Mouse (Mus musculus): Measurements from ENCODE around the gene Sectm1b. TPM values are rescaled to one million over a fixed set of nuclear protein-coding genes. Genes with fewer than 3 reads are reported as not detected.
"Not testable (repeated sequence)": the region's sequence is repeated elsewhere in the genome, so short reads cannot be mapped to it uniquely, and the experiment has no call there.

The Sectm1b gene
- total RNA-seq, 1 experiment from 2014 or later = not detected

DNA sequence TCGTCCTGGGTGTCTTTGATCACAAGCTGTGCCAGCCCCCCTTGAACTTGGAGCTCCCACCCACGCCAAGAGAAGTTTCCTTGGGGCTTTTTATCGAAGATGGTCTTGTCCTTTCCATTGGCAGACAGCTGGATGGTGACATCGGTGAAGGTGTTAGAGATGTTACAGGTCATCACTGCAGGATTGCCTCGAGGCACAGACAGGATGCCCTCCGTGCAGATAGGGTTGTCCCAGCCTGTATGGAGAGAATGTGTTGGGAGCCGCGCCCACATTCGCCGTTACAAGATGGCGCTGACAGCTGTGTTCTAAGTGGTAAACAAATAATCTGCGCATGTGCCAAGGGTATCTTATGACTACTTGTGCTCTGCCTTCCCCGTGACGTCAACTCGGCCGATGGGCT lies 6.3 kb upstream of the Sectm1b start:
- not testable (repeated sequence) for DNase-seq

DNA sequence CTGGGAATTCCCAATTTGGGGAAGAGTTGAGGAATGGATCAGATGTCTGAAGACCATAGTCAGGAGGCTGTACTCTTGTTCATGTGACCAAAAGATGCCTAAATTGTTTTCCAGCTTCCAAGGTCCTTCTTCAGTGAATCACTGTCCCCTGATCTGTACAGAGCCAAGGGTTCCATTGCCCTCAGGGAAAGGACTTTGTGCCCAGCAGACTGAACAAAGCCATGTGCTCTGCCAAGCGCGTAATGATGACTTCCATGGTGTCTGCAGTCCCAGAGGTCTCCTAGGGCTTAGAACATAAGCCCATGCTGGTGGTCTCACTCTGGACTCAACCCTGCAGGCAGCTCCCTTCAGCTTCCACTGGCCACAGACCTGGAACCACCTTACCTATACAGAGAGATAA lies 4.5 kb upstream of the Sectm1b start:
- DNase-seq = no peak

DNA sequence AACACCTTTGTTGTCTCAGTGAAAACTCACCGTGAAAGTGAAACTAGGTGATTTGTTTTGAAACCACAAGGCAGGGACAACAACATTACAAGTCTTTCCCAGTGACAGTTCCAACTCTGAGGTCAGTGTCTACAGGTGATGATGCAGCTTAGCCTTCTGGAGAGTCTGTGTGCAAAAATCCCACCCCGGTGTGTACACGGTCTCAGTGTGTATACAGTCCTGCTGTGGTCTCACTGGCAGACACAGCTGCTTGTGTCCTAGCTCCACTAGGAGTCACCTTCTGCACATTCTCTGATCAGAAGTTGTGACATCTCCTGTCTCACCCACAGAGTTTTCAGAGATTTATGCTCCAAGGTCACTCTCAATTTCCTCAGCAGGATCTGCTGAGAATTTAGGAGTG lies 828 bp upstream of the Sectm1b start:
- peak; percentile 44 for DNase-seq

DNA sequence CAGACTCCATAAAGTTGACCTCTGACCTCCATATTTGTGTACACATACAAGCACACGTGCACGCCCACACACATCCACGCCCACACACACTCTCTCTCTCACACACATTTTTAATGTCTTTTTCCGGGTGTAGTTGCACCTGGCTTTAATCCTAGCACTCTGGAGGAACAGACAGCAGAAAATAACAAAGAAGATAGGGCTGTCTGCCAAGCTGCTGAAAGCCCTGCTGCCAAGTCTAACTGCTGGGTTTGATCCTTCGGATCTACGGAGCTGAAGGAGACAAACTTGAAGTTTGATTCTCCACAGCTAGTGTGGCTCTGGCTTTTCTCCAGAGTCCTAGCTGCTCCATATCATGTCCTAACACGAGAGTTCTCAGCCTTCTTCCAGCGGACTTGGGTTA lies 1.8 kb downstream of the Sectm1b start:
- no peak for DNase-seq

DNA sequence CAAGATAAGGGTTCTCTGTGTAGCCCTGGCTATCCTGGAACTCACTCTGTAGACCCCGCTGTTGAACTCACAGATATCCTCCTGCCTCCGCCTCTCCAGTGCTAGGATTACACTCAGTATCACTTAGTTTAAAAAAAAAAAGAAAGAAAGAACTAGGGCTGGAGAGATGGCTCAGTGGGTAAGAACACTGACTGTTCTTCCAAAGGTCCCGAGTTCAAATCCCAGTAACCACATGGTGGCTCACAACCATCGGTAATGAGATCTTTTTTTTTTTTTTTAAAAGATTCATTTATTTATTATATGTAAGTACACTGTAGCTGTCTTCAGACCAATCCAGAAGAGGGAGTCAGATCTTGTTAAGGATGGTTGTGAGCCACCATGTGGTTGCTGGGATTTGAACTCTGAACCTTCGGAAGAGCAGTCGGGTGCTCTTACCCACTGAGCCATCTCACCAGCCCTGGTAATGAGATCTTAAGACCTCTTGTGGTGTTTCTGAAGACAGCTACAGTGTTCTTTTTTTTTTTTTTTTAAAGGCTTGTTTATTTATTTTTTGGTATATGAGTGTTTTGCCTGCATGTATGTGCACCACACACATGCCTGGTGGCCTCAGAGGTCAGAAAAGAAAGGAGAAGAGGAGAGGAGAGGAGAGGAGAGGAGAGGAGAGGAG lies 2.8 kb downstream of the Sectm1b start:
- not testable (repeated sequence) for DNase-seq

DNA sequence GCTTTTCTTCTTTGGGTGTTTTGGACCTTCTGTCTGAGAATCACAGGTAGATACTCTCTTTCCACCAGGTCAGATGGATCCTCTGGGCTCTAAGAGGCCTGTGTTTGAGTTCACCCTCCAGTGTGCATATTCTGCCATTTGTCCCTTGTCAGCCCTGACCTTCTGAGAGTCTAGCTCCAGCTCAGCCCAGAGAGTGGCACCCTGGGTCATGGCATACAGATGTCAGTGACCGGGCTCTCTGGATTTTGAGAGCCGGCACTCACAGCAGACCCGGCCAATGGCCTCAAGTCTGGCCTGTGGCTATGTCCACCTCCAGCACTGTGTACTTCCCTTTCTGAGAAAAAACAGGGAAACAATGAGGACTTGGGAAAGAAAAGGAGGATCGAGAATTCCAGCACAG lies 3.9 kb downstream of the Sectm1b start:
- no peak for DNase-seq

DNA sequence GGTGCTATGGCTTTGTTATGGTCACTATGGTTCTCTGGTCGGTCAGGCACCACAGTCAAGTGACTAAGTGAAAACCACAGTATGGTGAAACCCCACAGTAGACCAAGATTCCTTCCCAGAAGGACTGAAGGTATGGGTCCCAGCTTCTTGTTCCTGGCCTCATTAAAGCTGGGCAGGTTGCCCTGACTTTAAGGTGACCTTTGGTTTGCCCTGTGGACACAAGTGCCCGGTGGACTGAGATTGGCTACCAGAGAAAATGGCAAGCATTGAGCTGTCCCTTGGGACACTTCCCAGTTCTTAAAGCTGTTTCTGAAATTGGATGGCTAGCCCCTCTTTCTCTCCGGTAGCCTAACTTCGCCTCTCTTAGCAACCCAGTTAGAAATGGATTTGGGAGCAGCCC lies 4.4 kb downstream of the Sectm1b start:
- no peak for DNase-seq

DNA sequence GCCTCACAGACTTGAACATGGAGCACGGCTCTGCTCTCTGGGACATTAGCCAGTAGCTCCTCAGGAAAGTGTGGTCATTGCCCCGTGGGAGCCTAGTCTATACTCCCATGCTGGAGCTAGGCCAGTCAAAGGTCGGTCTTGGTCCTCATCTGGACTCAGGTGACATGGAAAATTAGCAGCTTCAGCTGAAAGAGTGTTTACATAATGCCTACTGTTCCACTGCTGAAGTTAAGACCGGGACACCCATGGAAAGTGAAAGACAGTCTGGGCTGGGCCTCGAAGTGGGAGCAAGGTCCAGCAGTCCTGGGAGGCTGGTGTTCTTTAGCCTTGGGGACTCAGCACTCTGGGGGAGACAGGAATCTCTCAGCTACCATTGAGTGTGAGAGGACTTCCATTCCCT lies 5.2 kb downstream of the Sectm1b start:
- no peak for DNase-seq

DNA sequence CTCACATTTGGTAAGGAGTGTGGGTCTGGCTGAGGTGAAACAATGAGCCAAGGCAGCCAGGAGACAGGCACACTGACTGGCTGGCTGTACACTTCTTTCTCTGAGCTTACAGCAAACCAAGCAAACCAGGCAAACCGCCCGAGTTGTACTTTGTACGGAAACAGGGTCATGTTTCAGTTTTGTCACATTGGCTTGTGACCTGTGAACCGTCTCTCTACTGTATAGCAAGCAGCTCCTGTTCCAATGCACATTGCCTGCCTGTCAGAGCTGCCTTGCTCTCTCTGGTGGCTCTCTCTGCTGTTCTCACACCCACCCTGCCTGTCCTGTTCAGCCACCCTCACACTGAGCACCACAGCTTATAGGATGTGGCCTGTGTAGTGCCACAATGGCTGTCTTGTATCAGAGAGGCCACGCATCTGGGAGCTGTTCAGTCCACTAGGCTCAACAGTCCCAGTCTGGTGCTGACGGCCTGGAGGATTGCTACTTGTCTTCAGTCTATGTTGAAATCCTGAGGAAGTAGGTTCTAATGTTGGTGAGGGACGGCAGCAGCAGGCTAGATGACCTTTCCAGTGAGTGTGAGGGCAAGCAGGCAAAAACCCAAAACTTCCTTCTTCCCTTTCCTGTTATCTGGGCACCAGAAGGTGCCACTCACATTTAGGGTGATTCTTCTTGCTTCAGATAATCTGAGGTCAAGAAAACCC lies 6.7 kb downstream of the Sectm1b start:
- DNase-seq = no peak

DNA sequence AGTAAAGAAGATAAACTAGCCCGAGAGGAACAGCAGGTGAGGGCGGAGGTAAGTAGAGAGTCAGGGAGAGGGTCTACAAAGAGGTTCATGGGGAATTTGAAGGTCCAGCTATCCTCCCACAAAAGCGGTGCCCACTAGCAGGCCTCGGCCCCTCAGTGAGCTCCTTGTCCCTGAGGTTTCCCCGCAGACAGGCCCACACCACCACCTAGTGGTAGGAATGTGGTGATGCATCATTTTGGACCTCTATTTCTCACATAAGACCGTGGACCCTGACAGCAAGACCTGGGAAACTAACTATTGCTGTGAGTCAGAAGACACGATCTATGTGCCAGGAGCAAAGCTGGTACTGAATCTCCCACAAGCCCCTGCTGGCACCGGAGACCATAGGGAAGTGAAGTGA lies 9.8 kb downstream of the Sectm1b start:
- DNase-seq = peak; percentile 85

DNA sequence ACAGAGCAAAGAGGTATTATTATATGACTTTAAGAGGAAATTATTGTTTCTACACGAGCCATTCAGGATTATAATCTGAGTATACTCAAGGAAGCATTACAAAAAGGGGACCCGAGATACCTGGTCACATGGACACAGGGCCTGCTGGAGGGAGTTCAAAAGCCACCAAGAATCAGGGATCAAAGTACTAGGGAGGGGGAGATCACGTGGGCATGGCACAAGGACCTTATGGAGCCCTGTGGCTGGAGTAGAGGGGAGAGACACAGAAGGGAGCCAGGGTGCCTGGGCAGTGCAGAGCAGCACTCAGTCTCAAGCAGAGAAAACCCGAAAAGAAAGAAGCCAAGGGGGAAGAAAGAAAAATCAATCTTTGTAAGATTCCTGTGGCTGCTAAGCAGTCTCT lies 11.0 kb downstream of the Sectm1b start:
- no peak for DNase-seq

DNA sequence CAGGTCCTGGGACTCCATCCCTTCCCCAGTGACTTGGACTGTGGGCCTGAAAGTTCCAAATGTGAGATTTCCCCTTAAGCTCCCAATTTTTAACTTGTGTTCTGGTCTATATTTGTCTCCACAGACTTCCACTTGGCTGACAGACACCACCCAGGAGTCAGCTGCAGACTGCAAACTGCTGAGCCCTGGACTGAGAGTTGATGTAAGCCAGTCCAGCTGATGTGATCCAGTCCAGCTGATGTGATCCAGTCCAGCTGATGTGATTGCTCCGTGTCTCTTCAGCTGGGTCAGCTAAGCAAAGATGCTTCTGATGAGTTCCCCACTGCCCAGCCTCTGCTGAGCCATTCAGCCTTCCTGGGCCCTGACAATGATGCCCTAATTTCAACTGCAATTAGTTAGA lies 11.6 kb downstream of the Sectm1b start:
- no peak for DNase-seq

DNA sequence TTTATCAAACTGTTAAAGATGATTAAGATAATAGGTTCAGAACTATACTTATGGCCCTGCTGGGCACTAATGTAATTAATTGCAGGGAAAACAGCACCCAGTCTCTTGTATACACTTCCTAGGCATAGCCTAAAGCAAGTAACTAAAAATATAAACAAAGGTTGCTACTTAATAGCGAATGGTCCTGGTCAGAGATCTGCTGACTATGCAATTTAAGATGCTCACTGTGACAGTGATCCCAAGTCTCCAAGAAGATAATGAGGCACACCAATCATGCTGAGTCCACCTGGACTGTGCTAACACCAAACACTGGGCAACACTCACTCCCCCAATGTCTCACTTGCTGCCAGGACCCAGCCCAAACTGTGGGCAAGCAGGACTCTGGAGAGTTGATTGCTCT lies 13.5 kb downstream of the Sectm1b start:
- no peak for DNase-seq

DNA sequence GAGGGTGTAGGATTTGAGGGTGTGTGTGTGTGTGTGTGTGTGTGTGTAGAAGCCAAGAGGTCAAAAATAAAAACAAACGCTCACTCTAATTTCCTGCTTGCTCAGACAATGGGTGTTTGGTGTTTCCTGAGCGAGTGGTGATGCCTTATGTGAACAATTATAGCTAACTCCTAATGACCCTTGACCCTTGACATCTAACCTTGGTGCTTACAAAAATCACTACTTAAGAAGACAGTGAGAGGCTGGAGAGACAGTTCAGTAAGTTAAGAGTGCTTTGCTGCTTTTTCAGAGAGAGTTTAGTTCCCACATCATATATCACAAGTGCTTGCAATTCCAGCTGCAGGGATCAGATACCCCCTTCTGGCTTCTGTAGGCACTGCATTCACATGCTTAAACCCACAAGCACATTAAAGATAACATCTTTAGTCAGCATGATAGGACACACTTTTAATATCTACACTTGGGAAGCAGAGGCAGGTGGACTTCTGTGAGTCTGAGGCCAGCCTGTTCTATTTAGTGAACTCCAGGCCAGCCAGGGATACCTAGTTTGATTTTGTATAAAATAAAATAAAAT lies 15.5 kb downstream of the Sectm1b start:
- DNase-seq = peak; percentile 53

DNA sequence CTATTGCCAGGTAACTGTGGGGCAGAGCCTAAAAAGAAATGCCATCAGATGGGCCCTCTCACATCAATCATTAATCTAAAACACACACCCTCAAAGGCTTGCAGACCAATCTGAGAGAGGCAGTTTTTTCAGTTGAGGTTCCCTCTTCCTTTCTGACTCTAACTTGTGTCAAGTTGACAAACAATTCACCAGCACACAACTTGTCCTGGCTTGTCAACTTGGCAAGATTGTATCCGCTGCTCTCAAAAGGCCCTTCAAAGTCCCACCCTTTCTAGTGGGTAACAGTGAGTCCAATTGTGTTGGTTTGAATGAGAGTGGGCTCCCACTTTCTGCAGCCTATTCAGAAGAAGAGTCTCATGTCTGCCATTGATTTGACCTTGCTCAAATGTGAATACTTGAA lies 18.1 kb downstream of the Sectm1b start:
- no peak for DNase-seq

DNA sequence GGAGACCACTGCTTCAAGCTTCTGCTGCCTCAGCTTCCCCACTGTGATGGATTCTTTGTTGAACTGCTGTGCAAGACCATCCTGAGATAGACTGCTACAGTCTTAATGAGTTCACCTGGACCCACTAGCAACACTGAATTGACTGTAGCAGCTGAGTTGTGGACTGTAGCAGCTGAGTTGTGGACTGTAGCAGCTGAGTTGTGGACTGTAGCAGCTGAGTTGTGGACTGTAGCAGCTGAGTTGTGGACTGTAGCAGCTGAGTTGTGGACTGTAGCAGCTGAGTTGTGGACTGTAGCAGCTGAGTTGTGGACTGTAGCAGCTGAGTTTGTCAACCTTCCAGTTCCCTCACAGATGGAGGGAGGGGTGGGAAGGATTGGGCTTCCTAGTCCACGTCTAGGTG lies 20.3 kb downstream of the Sectm1b start:
- DNase-seq = not testable (repeated sequence)

DNA sequence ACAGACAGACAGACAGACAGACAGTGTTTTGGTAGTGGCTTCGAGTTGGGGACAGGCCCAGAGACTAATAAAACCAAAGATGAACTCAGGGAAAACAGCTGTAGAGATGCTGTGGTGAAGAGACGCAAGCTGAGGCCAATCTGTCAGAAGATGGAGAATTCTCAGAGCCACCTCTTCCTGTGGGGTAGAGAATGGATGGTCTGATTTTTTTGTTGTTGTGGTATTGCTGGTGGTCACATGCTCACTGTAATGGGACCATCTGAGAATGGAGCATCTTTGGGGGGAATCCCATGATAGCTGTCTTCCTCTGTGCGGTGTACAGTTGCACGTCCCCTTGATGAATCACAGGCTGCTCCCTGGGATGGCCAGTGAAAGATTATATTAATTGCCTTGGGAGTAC lies 20.9 kb downstream of the Sectm1b start:
- DNase-seq = no peak

DNA sequence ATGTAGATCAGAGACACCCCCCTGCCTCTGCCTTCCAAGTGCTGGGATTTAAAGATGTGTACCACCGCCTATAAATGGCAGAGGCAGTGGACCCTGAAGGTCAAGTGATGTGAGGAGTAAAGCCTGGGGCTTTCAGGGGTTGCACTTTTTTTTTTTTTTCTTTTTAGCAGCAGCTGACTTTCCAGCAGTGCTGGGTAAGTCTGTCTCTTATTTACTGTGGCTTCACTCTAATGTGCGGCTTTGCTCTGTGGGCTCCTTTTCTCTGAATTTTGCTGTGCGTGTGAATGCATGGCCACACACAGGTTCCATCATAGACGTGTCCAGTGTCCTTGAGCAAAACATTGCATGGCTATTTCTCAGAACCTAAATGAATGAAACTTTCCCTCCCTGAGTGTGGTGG lies 21.7 kb downstream of the Sectm1b start:
- no peak for DNase-seq

DNA sequence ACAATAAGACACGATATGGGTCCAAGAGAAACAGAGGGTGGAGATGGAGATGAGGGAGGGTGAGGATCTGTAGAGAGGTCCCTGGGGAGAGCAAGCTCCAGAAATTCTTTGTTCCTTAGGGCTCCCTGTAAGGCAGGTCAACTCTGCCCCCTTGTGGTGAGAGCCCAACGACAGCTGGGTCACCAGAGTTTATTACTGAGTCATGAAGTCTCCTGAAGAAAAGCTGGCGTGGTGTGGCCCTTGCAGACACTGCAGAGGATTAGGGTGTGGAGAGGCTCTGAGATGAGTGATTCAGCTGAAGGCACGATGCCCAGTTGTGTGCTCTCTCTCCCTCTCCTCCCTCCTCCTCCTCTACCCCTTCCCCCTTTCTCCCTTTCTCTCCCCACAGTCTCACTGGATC lies 22.2 kb downstream of the Sectm1b start:
- DNase-seq = peak; percentile 94

DNA sequence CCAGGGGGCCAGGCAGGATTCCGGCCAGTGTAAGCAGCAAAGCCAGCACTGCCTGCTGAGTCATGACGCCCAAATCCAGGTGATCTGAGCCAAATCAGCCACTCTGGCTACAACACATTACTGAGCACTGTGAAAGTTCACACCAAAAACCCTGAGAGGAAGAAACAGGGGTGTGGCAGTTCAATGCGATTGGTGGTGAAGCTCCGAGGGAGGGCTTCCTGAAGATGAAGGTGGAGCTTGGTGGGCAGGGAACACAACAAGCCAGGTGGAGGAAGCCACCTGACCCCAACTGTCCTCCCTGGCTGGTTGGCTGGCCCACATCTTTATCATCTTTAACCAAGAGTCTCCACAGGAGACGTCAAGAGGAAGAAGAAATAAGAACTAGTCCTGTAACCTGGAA lies 24.1 kb downstream of the Sectm1b start, which contains the start of gene Cd7:
Cd7 (minus strand) TSS at position 117 of the 400 bp plus-strand sequence.
- no peak for DNase-seq

DNA sequence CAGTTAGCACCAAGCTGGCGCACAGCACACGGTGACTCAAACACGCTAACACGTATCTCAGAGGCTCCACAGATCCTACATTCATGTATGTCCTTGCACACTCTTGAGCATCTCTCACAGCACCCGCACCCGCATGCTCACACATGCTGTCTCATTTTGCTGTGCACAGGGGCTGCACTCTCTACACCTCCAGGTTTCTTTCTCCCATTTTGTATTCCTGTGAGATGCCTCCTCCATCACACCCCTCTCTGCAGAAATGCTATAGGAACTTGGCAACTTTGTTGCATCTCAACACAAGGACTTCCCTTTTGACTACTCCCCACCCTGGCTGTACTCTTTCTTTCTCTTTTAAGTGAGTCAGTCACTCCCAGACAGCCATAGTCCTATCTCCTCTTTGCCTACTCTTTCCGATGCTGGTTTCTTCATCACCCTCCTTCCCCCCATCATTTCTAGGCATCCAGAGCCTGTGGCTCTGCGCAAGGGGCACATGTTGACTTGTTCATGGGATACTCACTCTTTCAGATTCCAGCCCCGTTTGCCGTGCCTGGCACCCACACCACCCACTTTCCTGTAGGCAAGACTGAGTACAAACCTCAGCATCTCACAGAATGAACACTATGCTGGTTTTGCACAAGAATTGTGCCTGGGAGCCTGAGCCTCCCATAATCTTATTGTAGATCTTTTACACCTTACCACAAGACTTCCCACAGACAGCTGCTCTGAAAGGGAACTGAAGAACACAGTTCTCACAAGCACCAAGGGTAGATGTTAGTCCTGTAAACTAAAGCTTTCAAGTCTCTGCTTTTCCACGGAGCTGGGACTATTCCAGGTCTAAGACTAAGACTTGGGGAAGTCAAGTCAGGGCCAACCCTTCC lies 24.8 kb downstream of the Sectm1b start:
- no peak for DNase-seq

DNA sequence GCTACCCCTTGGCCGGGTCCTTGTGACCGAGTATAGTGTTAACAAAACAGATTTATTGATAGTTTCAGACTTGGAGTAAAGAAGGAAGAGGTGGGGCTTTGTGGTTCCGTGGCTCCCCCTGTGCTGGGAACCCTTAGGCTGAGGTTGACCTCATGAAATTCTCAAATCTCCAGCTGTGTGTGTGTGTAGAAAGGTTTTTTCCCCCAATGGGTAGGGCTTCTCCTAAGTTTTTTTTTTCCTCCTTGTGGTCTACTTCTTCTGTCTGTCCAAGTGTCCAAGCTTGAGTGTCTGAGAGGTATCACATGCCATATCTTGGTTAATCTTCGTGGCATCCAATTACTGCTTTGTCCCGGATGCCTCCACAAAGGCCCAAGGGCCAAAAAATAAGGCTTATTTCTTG lies 30.3 kb downstream of the Sectm1b start:
- no peak for DNase-seq

DNA sequence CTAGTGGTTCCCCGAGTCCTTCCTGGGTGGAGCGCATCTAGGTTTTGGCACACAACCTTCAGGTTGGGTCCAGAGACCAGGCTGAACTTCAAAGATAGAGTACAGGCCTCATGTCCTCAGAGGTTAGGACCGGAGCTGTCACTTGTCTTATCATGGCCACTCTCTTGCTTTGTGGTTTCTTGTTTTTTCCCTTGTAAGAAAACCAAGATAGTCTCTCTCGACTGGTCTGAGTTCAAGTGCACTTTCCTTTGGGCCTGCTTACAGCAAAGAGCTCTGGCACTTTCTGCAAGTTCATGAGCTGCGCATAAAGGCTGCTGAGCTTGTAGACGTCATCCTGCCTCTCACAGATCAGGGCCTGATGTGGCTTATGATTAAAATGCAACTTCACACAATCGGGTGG lies 36.1 kb downstream of the Sectm1b start:
- no peak for DNase-seq

Data from adrenal gland, postnatal 14 days (tissue).